ENCODE assay signal across 8 mouse cellular contexts in genomic region chr19:27363891-27364290, GRCm38 (mm10). TPM values are rescaled to one million over a fixed set of nuclear protein-coding genes. Genes with fewer than 3 reads are reported as not detected.
DNase-seq lines count a peak whose midpoint lies in the region; ATAC-seq lines count a peak whose summit lies in the region.

No protein-coding gene starts in this region.

- no peaks in the 10 kb centered on the region for H3K9me3 ChIP-seq in lung, embryonic 16.5 days (ENCODE audit: control insufficient read depth, low read length)
- no peaks in the 10 kb centered on the region for H3K9me3 ChIP-seq in limb, embryonic 11.5 days (ENCODE audit: control insufficient read depth, low read length)
- H3K9me3 ChIP-seq in stomach, embryonic 14.5 days (ENCODE audit: control insufficient read depth, low read depth, low read length), result no peaks in the 10 kb centered on the region

- H3K27me3 ChIP-seq in lung, embryonic 16.5 days (ENCODE audit: control insufficient read depth, insufficient read depth, low read depth, low read length), result no peaks in the 10 kb centered on the region
- H3K27me3 ChIP-seq in limb, embryonic 11.5 days (ENCODE audit: control insufficient read depth, insufficient read depth, low read length), result no peaks in the 10 kb centered on the region
- H3K27me3 ChIP-seq in stomach, embryonic 14.5 days (ENCODE audit: control insufficient read depth, insufficient read depth, low read length), result no peaks in the 10 kb centered on the region

- H3K4me3 ChIP-seq in lung, embryonic 16.5 days (ENCODE audit: low read length), result peak overlapping the region; percentile 37
- no peak overlapping the region for H3K4me3 ChIP-seq in limb, embryonic 11.5 days (ENCODE audit: low read depth, low read length)
- H3K4me3 ChIP-seq in stomach, embryonic 14.5 days (ENCODE audit: low read depth, low read length), result no peak overlapping the region

- ATAC-seq in lung, embryonic 16.5 days (ENCODE audit: low read depth), result no peak
- ATAC-seq in limb, embryonic 11.5 days (ENCODE audit: insufficient number of reproducible peaks, low FRiP score, low TSS enrichment, low read depth), result no peak
- no peak for ATAC-seq in stomach, embryonic 14.5 days (ENCODE audit: insufficient number of reproducible peaks, insufficient read depth, low FRiP score, low read depth)

- no peak overlapping the region for H3K27ac ChIP-seq in lung, embryonic 16.5 days (ENCODE audit: low read length)
- no peak overlapping the region for H3K27ac ChIP-seq in limb, embryonic 11.5 days (replicated peaks; ENCODE audit: low read depth, low read length)
- no peak overlapping the region for H3K27ac ChIP-seq in stomach, embryonic 14.5 days (ENCODE audit: low read length)

- H3K36me3 ChIP-seq in lung, embryonic 16.5 days (ENCODE audit: control insufficient read depth, insufficient read depth, low read length), result no peaks in the 10 kb centered on the region
- no peaks in the 10 kb centered on the region for H3K36me3 ChIP-seq in limb, embryonic 11.5 days (ENCODE audit: control insufficient read depth, insufficient read depth, low read length)
- H3K36me3 ChIP-seq in stomach, embryonic 14.5 days (ENCODE audit: control insufficient read depth, insufficient read depth, low read length), result no peaks in the 10 kb centered on the region

- WGBS in lung, embryonic 16.5 days, result 32% methylated on average over 4 of the region's 4 CpGs
- 80% methylated on average over 4 of the region's 4 CpGs for WGBS in limb, embryonic 11.5 days
- 29% methylated on average over 4 of the region's 4 CpGs for WGBS in stomach, embryonic 14.5 days

- peaks cover 7% of the 10 kb centered on the region for H3K4me1 ChIP-seq in lung, embryonic 16.5 days (replicated peaks; ENCODE audit: control insufficient read depth, insufficient read depth, low read length)
- 0 out of 2 replicates have a peak, but pooled peaks cover 4% of the 10 kb centered on the region for H3K4me1 ChIP-seq in limb, embryonic 11.5 days (ENCODE audit: control insufficient read depth, insufficient read depth, low read length)
- no peaks in the 10 kb centered on the region; the same call in 1 of the 2 replicates for H3K4me1 ChIP-seq in stomach, embryonic 14.5 days (ENCODE audit: control insufficient read depth, insufficient read depth, low read length)

- no peak overlapping the region for H3K9ac ChIP-seq in lung, embryonic 16.5 days (ENCODE audit: low read length)
- no peak overlapping the region for H3K9ac ChIP-seq in limb, embryonic 11.5 days (ENCODE audit: low read length)
- no peak overlapping the region for H3K9ac ChIP-seq in stomach, embryonic 14.5 days (replicated peaks; ENCODE audit: low read depth, low read length)

- peak; percentile 45 for DNase-seq in heart, adult 11 months
- no peak for DNase-seq in heart, postnatal 4 days
- no peak for DNase-seq in lung, postnatal 10 days
- DNase-seq in limb, embryonic 11.5 days (ENCODE audit: low spot score), result no peak
- DNase-seq in thymus, postnatal 4 days, result no peak
- no peak for DNase-seq in frontal cortex, postnatal 25 days (ENCODE audit: low spot score in 2 of 2)

- peak overlapping the region; percentile 60 for H3K4me2 ChIP-seq in lung, embryonic 16.5 days (ENCODE audit: low read depth, low read length)
- peak overlapping the region; percentile 39; the same call in 1 of the 2 replicates for H3K4me2 ChIP-seq in limb, embryonic 11.5 days (ENCODE audit: low read depth, severe bottlenecking)
- H3K4me2 ChIP-seq in stomach, embryonic 14.5 days (replicated peaks; ENCODE audit: low read depth, low read length), result peak overlapping the region; percentile 42

RNA-seq across cellular contexts. Expression of gene Kcnv2, which starts 41.5 kb away (rescaled TPM):
- total RNA-seq in heart, postnatal 4 days (2021), result under 1 TPM in 1 of 2 experiments, not detected in 1; 0.09 TPM
- 0.04 and 0.08 TPM in 2 replicates for polyA plus RNA-seq in lung, embryonic 16.5 days (2015; fragmentation: Nextera tagmentation; extraction: Ambion mirVana)
- 0.09 TPM in 1 of 2 replicates, not detected in the other for polyA plus RNA-seq in limb, embryonic 11.5 days (2014; fragmentation: Nextera tagmentation; extraction: Ambion mirVana)
- polyA plus RNA-seq in stomach, embryonic 14.5 days (2014; fragmentation: Nextera tagmentation; extraction: Ambion mirVana), result 0.06 TPM in 1 of 2 replicates, not detected in the other
